Mouse (Mus musculus): ENCODE data around the gene Rabgap1l. TPM values are rescaled to one million over a fixed set of nuclear protein-coding genes. Genes with fewer than 3 reads are reported as not detected.

Gene Rabgap1l
- total and polyA plus RNA-seq, 3 experiments, result 19.0 to 68.4 (median 67.6) TPM

- H3K79me2 ChIP-seq (replicated peaks; ENCODE audit: control insufficient read depth, insufficient read depth, low read length), result no peaks in the 10 kb centered on the region
- no peaks in the 10 kb centered on the region for H3K27me3 ChIP-seq (ENCODE audit: control insufficient read depth, insufficient read depth, low read length)
- no peak overlapping the region for H3K9ac ChIP-seq (ENCODE audit: low read depth, low read length)
- 97% methylated on average over 1 of the region's 1 CpGs for WGBS
- intact Hi-C loops (cut with DNase I), result no loop called here
- H3K4me3 ChIP-seq, result no peak overlapping the region
- no peaks in the 10 kb centered on the region for H3K4me1 ChIP-seq (ENCODE audit: control insufficient read depth, insufficient read depth, low read length)
- H3K36me3 ChIP-seq (ENCODE audit: control insufficient read depth, insufficient read depth, low read length), result no peaks in the 10 kb centered on the region
- no peak overlapping the region for H3K27ac ChIP-seq
- TF ChIP-seq POLR2A (IDR thresholded peaks at IDR 0.05; ENCODE audit: insufficient read depth, low read depth, low read length) (no peak), EP300 (IDR thresholded peaks at IDR 0.05; ENCODE audit: insufficient read depth, low read depth, low read length) (no peak), CTCF (IDR thresholded peaks at IDR 0.05) (no peak)
- DNase-seq, result no peak
These were observed 332.7 kb downstream of the Rabgap1l start for GRCm38 (mm10) chr1:160460346-160460745.

DNA sequence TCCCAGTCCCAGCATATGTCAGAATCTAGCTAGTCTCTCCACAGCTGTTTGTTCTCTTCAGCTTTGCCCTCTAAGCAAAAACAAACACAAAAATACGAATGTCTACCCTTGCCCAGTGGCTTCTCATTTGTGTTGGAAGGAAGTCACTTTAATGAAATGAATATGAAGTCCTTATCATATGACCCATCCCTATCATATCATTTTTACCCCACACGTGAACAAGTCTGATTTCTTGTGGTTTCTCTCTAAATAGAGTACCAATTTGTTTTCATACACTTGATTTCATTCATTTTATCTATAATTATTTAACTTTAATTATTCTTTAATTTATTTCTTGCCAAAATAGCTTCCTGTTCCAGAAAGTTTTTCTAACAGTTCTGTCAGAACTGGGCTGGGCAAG lies 341.3 kb downstream of the Rabgap1l start:
- Histone ChIP-seq H3K79me2 (replicated peaks; ENCODE audit: control insufficient read depth, insufficient read depth, low read length) (no peaks in the 10 kb centered on the region), H3K27me3 (ENCODE audit: control insufficient read depth, insufficient read depth, low read length) (no peaks in the 10 kb centered on the region), H3K4me1 (ENCODE audit: control insufficient read depth, insufficient read depth, low read length) (no peaks in the 10 kb centered on the region), H3K4me3 (no peak overlapping the region), H3K27ac (no peak overlapping the region), H3K36me3 (ENCODE audit: control insufficient read depth, insufficient read depth, low read length) (no peaks in the 10 kb centered on the region), H3K9ac (ENCODE audit: low read depth, low read length) (no peak overlapping the region)
- TF ChIP-seq EP300 (IDR thresholded peaks at IDR 0.05; ENCODE audit: insufficient read depth, low read depth, low read length), result no peak
- no peak for TF ChIP-seq CTCF (IDR thresholded peaks at IDR 0.05)
- no peak for TF ChIP-seq POLR2A (IDR thresholded peaks at IDR 0.05; ENCODE audit: insufficient read depth, low read depth, low read length)
- WGBS, result 68% methylated on average over 2 of the region's 2 CpGs
- DNase-seq, result no peak
- intact Hi-C loops (cut with DNase I), result no loop called here

- Histone ChIP-seq H3K79me2 (replicated peaks; ENCODE audit: control insufficient read depth, insufficient read depth, low read length) (no peaks in the 10 kb centered on the region), H3K27me3 (ENCODE audit: control insufficient read depth, insufficient read depth, low read length) (no peaks in the 10 kb centered on the region), H3K27ac (no peak overlapping the region), H3K36me3 (ENCODE audit: control insufficient read depth, insufficient read depth, low read length) (no peaks in the 10 kb centered on the region), H3K4me3 (no peak overlapping the region), H3K9ac (ENCODE audit: low read depth, low read length) (no peak overlapping the region), H3K4me1 (ENCODE audit: control insufficient read depth, insufficient read depth, low read length) (no peaks in the 10 kb centered on the region)
- no peak for DNase-seq
- TF ChIP-seq CTCF (IDR thresholded peaks at IDR 0.05), result no peak
- no peak for TF ChIP-seq EP300 (IDR thresholded peaks at IDR 0.05; ENCODE audit: insufficient read depth, low read depth, low read length)
- no peak for TF ChIP-seq POLR2A (IDR thresholded peaks at IDR 0.05; ENCODE audit: insufficient read depth, low read depth, low read length)
- intact Hi-C loops (cut with DNase I), result no loop called here
- WGBS, result 44% methylated on average over 2 of the region's 2 CpGs
These were observed 344.3 kb downstream of the Rabgap1l start for GRCm38 (mm10) chr1:160448681-160449080.

DNA sequence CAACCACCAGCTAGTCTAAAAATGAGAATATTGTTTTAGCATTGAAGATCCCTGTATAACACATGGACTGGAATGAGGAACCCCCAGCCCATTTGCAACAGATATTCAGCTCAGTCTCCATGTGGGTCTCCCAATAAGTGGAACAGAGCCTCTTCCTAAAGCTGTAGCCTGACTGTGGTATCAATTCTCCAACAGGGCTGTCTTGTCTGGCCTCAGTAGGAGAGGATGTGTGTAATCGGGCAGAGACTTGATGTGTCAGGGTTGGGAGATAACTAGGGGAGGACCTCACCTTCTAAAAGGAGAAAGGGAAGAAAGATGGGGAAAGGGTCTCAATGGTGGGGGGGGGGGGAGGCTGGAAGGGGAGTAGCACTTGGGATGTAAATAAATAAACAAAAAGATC lies 346.2 kb downstream of the Rabgap1l start:
- WGBS, result 53% methylated on average over 1 of the region's 1 CpGs
- Histone ChIP-seq H3K27ac (no peak overlapping the region), H3K79me2 (replicated peaks; ENCODE audit: control insufficient read depth, insufficient read depth, low read length) (no peaks in the 10 kb centered on the region), H3K36me3 (ENCODE audit: control insufficient read depth, insufficient read depth, low read length) (no peaks in the 10 kb centered on the region), H3K4me1 (ENCODE audit: control insufficient read depth, insufficient read depth, low read length) (no peaks in the 10 kb centered on the region; the same call in 1 of the 2 replicates), H3K27me3 (ENCODE audit: control insufficient read depth, insufficient read depth, low read length) (no peaks in the 10 kb centered on the region), H3K9ac (ENCODE audit: low read depth, low read length) (no peak overlapping the region), H3K4me3 (no peak overlapping the region)
- intact Hi-C loops (cut with DNase I), result no loop called here
- TF ChIP-seq CTCF (IDR thresholded peaks at IDR 0.05) (no peak), EP300 (IDR thresholded peaks at IDR 0.05; ENCODE audit: insufficient read depth, low read depth, low read length) (no peak), POLR2A (IDR thresholded peaks at IDR 0.05; ENCODE audit: insufficient read depth, low read depth, low read length) (no peak)
- no peak for DNase-seq

DNA sequence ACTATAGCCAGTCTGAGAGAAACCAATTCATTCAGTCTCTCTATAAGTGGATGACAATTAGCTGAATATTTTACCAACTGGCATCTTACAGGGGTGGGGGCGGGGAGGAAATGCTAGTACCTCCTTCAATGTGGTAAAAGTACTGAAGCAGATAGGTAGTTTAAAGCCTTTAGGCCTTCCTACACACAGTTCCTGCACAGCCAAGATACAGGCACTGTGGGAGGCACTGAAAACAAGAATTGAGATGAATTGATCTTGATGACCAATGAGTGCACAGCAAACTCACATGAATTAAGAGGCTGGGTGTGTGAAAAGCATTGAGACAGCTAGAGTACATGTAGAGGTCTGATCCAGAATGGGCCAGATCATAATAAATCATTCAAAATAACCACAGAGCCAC lies 349.5 kb downstream of the Rabgap1l start:
- Histone ChIP-seq H3K27ac (no peak overlapping the region), H3K4me3 (no peak overlapping the region), H3K4me1 (ENCODE audit: control insufficient read depth, insufficient read depth, low read length) (no peaks in the 10 kb centered on the region; the same call in 1 of the 2 replicates), H3K79me2 (replicated peaks; ENCODE audit: control insufficient read depth, insufficient read depth, low read length) (no peaks in the 10 kb centered on the region), H3K9ac (ENCODE audit: low read depth, low read length) (no peak overlapping the region), H3K27me3 (ENCODE audit: control insufficient read depth, insufficient read depth, low read length) (no peaks in the 10 kb centered on the region), H3K36me3 (ENCODE audit: control insufficient read depth, insufficient read depth, low read length) (peaks cover 2% of the 10 kb centered on the region; the same call in 1 of the 2 replicates)
- 89% methylated on average over 1 of the region's 1 CpGs for WGBS
- no peak for DNase-seq
- intact Hi-C loops (cut with DNase I), result no loop called here
- TF ChIP-seq POLR2A (IDR thresholded peaks at IDR 0.05; ENCODE audit: insufficient read depth, low read depth, low read length) (no peak), CTCF (IDR thresholded peaks at IDR 0.05) (no peak), EP300 (IDR thresholded peaks at IDR 0.05; ENCODE audit: insufficient read depth, low read depth, low read length) (no peak)

DNA sequence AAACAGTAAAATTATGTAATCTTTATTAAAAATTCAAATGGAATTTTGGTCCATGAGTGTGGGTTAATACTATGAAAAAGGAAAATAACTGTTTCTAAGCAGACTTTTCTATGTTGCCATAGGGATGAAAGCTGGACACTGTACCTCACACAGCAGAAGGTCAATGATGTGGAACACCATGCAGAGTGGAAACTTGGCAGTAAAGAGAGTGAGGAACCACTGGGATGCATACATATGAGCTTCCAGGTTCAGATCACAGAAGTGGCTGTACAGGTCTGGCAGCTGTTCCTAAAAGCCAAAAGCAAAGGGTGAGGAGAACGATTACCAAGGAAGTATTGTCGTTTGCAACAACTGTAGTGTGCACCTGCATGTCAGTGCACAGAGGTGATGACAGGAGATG lies 351.3 kb downstream of the Rabgap1l start:
- TF ChIP-seq POLR2A (IDR thresholded peaks at IDR 0.05; ENCODE audit: insufficient read depth, low read depth, low read length), result no peak
- no peak for TF ChIP-seq EP300 (IDR thresholded peaks at IDR 0.05; ENCODE audit: insufficient read depth, low read depth, low read length)
- no peak for TF ChIP-seq CTCF (IDR thresholded peaks at IDR 0.05)
- WGBS, result 58% methylated on average over 2 of the region's 2 CpGs
- Histone ChIP-seq H3K9ac (ENCODE audit: low read depth, low read length) (no peak overlapping the region), H3K27me3 (ENCODE audit: control insufficient read depth, insufficient read depth, low read length) (no peaks in the 10 kb centered on the region), H3K4me1 (ENCODE audit: control insufficient read depth, insufficient read depth, low read length) (no peaks in the 10 kb centered on the region; the same call in 1 of the 2 replicates), H3K27ac (no peak overlapping the region), H3K79me2 (replicated peaks; ENCODE audit: control insufficient read depth, insufficient read depth, low read length) (no peaks in the 10 kb centered on the region), H3K36me3 (ENCODE audit: control insufficient read depth, insufficient read depth, low read length) (peaks cover 2% of the 10 kb centered on the region; the same call in 1 of the 2 replicates), H3K4me3 (no peak overlapping the region)
- intact Hi-C loops (cut with DNase I), result no loop called here
- no peak for DNase-seq
